19 mouse cellular contexts compared by ENCODE assay signal in the genomic region with DNA sequence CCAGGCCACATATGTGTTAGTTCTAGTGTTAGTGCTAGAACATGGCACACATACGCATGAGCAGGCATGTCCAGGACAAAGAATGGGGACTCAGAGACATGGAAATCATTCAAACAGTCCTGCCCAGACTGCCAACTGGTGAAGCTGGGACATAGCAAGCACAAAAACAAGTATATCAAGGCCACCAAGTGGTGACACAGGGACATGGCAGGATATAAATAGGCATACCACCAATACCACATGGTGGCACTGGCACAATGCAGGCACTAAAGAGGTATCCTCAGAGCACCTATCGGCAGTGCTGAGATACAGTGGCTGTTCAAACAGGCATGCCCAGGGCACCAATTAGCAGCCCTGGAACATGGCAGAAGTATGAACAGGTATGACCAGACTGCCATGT. TPM values are rescaled to one million over a fixed set of nuclear protein-coding genes. Genes with fewer than 3 reads are reported as not detected.
DNase-seq lines count a peak whose midpoint lies in the region; TF ChIP-seq lines count a peak whose summit lies in the region.
"Had no signal": no experiment of that assay in that cellular context is flagged by ENCODE, and none has a peak within 500 bp of the region (broad histone marks: within the 10 kb centered on the region; RNA-seq: fewer than 3 reads in every experiment).

No protein-coding gene starts in this region.

- 0 out of 2 replicates have a peak, but pooled peaks have one; percentile 5 for TF ChIP-seq CTCF in cerebellum, adult 2 months (IDR thresholded peaks at IDR 0.05; ENCODE audit: borderline replicate concordance, insufficient read depth, low read depth, low read length)
- peak; percentile 26; the same call in 1 of the 2 replicates for TF ChIP-seq CTCF in brain, embryonic 14.5 days (IDR thresholded peaks at IDR 0.05; ENCODE audit: borderline replicate concordance, extremely low read depth, insufficient read depth, insufficient read length)

- no peak for TF ChIP-seq POLR2A in cerebellum, adult 2 months (IDR thresholded peaks at IDR 0.05; ENCODE audit: borderline replicate concordance, insufficient read depth, low read length)
- no peak for TF ChIP-seq POLR2A in brain, embryonic 14.5 days (IDR thresholded peaks at IDR 0.05; ENCODE audit: borderline replicate concordance, extremely low read depth, insufficient read depth, insufficient read length, poor library complexity, severe bottlenecking)

- 84% methylated on average over 2 of the region's 2 CpGs for WGBS in cerebellum, adult 2 months

- H3K27me3 ChIP-seq in cerebellum, adult 2 months (ENCODE audit: control insufficient read depth, insufficient read depth, low read length), result no peaks in the 10 kb centered on the region
- H3K27me3 ChIP-seq: forebrain, embryonic 15.5 days; lung, embryonic 15.5 days; midbrain, embryonic 13.5 days had no signal

- H3K27ac ChIP-seq in cerebellum, adult 2 months (ENCODE audit: insufficient read depth, low read length), result no peak overlapping the region
- H3K27ac ChIP-seq: forebrain, embryonic 15.5 days; hindbrain, embryonic 14.5 days; lung, embryonic 15.5 days; midbrain, embryonic 13.5 days had no signal

- H3K4me1 ChIP-seq in cerebellum, adult 2 months (ENCODE audit: control insufficient read depth, insufficient read depth, low read length), result no peaks in the 10 kb centered on the region; the same call in none of the 2 replicates
- H3K4me1 ChIP-seq: forebrain, embryonic 15.5 days; lung, embryonic 15.5 days; midbrain, embryonic 13.5 days had no signal

- no peak for DNase-seq in cerebellum, adult 2 months
- no peak for DNase-seq in cerebellum, postnatal 25 days
- DNase-seq in left cerebral cortex, postnatal 4 days, result peak; percentile 6
- DNase-seq in left cerebral cortex, adult 8-10 months (ENCODE audit: low spot score in 2 of 2), result no peak
- DNase-seq in 416B (ENCODE audit: low read depth), result peak; percentile 47
- no peak for DNase-seq in brain, embryonic 14.5 days (ENCODE audit: low read depth)
- no peak for DNase-seq in gastrocnemius, postnatal 25 days
- DNase-seq in adrenal gland, postnatal 10 days, result no peak
- DNase-seq: adrenal gland, postnatal 25 days; B cell, adult 2 months; kidney, adult 18-20 months; right cerebral cortex, postnatal 25 days; thymus, adult 18-20 months had no signal

- intact Hi-C loops in left cerebral cortex, postnatal 4 days (cut with DNase I), result loop anchor here (10.0 kb wide), 1 partner anchor 900 kb away; a partner anchor contains a TSS

- no peak overlapping the region for H3K4me3 ChIP-seq in cerebellum, adult 2 months (replicated peaks; ENCODE audit: insufficient read depth, low read depth, low read length)
- H3K4me3 ChIP-seq: forebrain, embryonic 15.5 days; lung, embryonic 15.5 days; midbrain, embryonic 13.5 days had no signal

RNA-seq across cellular contexts. Expression of a gene that starts 33.5 kb away (rescaled TPM):
- 7.5 and 7.8 TPM in 2 replicates for polyA plus RNA-seq in cerebellum, adult 2 months (2012; rRNA removed)
- 1 to 10 TPM; 2.3 to 2.9 TPM for total RNA-seq in left cerebral cortex, postnatal 4 days (2021)
- total RNA-seq in left cerebral cortex, adult 8-10 months (2022), result 10 to 100 TPM; 13.9 to 47.1 (median 23.9) TPM
- polyA plus RNA-seq in brain, embryonic 14.5 days (2012; rRNA removed), result 1.2 and 1.8 TPM in 2 replicates
- under 1 TPM; 0.32 to 0.38 TPM for total RNA-seq in gastrocnemius, postnatal 25 days (2021)
- 1 to 10 TPM in 1 of 2 experiments, under 1 TPM in 1; 0.93 to 1.5 TPM for total RNA-seq in adrenal gland, postnatal 10 days (2021)
- total RNA-seq: ES-E14 had no signal
- polyA plus RNA-seq: heart, postnatal 0 days had no signal

RNA-seq across cellular contexts. Expression of a gene that starts 59.5 kb away (rescaled TPM):
- 26.9 and 30.4 TPM in 2 replicates for polyA plus RNA-seq in cerebellum, adult 2 months (2012; rRNA removed)
- total RNA-seq in left cerebral cortex, postnatal 4 days (2021), result 10 to 100 TPM; 28.4 to 29.0 TPM
- 10 to 100 TPM; 33.0 to 42.7 (median 37.6) TPM for total RNA-seq in left cerebral cortex, adult 8-10 months (2022)
- 22.4 and 23.0 TPM in 2 replicates for polyA plus RNA-seq in brain, embryonic 14.5 days (2012; rRNA removed)
- 1 to 10 TPM; 7.2 to 8.9 TPM for total RNA-seq in gastrocnemius, postnatal 25 days (2021)
- 10 to 100 TPM; 20.2 to 24.5 TPM for total RNA-seq in adrenal gland, postnatal 10 days (2021)

Comparison
In these comparisons a context has a peak if more than half of its experiments do, and no peak if none do; other contexts are left out.
1. DNase-seq: peak in left cerebral cortex, postnatal 4 days (single experiment) and 416B (single experiment); none in cerebellum, adult 2 months (0 of 2), cerebellum, postnatal 25 days (0 of 2), left cerebral cortex, adult 8-10 months (0 of 2), brain, embryonic 14.5 days (single experiment), gastrocnemius, postnatal 25 days (single experiment) and adrenal gland, postnatal 10 days (single experiment).